Mouse (Mus musculus): Measurements from ENCODE around the gene Espn.

GRCm38 (mm10) chr4:152094233-152094632, 57.9 kb downstream of the Espn start:
- TF ChIP-seq HCFC1 (IDR thresholded peaks at IDR 0.05; ENCODE audit: borderline replicate concordance, insufficient read depth, low read length) (no peak), ZNF384 (IDR thresholded peaks at IDR 0.05; ENCODE audit: low read depth, low read length) (no peak), CHD2 (IDR thresholded peaks at IDR 0.05; ENCODE audit: low read depth, low read length) (no peak), ZC3H11A (IDR thresholded peaks at IDR 0.05; ENCODE audit: borderline replicate concordance, low read depth, low read length) (no peak)
